Mouse (Mus musculus) small intestine, adult 2 months (tissue): ENCODE results near the gene Pygl.

Experiments used
- CTCF ChIP-seq: fragments of 200-500 bp; IDR thresholded peaks from 2 replicates; pipeline ENCODE4 v1.5.1; 2012; ENCODE audit warnings: low read depth, mild to moderate bottlenecking, control low read depth, inconsistent platforms, low read length, moderate library complexity, mixed read lengths; ENCODE audit not compliant: insufficient replicate concordance, insufficient read length; ENCODE audit errors: extremely low read depth
- POLR2A ChIP-seq: fragments of 200-500 bp; IDR thresholded peaks from 2 replicates; pipeline ENCODE4 v1.6.1; 2012; ENCODE audit warnings: low read depth, mild to moderate bottlenecking, control low read depth, inconsistent platforms, low read length, moderate library complexity

DNA sequence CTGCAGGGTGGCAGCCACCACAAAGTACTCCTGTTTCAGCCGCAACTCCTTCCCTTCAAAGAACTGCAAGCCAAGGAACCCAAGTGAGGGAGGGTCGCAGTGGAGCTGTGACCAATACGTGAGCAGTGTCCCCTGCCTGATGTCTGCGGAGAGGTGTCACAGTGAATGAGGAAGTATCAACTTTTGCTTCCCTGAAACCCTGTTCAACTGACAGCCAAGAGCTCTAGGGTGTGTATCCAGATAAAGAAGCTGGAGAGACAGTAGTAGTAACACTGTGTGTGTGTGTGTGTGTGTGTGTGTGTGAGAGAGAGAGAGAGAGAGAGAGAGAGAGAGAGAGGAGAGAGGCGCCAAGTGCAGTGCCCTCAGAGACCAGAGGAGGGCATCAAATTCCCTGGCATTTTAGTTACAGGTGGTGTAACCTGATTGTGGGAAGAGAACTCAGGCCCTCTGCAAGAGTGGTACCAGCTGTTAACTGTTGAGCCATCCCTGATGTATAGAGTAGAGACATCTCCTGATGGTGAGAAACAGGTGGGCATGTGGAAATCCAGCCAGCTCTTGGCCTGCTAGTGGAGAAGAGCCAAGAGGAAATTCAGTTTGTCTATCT lies 29.3 kb downstream of the Pygl start:
- no peak for TF ChIP-seq CTCF
- no peak for TF ChIP-seq POLR2A
